Mouse (Mus musculus) heart, adult 11 months (tissue): ENCODE measurements around the gene Sobp.
A peak's percentile ranks its signal among the peaks of the same experiment; 100 is the strongest.

ENCODE experiments used
- DNase-seq: peaks from one replicate; pipeline ENCODE4 v3.0.0; 2022

Gene Sobp

GRCm38 (mm10) chr10:43083288-43084086 is 90.8 kb downstream of the Sobp start:
- DNase-seq, result no peak

- DNase-seq, result no peak
Measured at GRCm38 (mm10) chr10:43081316-43081715, 93.0 kb downstream of the Sobp start.

- DNase-seq, result peak; percentile 52
Measured at GRCm38 (mm10) chr10:43075535-43076152, 98.7 kb downstream of the Sobp start.

GRCm38 (mm10) chr10:43073281-43073680 is 101.0 kb downstream of the Sobp start:
- peak; percentile 86 for DNase-seq

GRCm38 (mm10) chr10:43070893-43071292 is 103.4 kb downstream of the Sobp start:
- DNase-seq, result peak; percentile 91

GRCm38 (mm10) chr10:43065331-43065730 is 109.0 kb downstream of the Sobp start:
- DNase-seq, result peak; percentile 52

GRCm38 (mm10) chr10:43061519-43062105 is 112.7 kb downstream of the Sobp start:
- DNase-seq, result peak; percentile 80

GRCm38 (mm10) chr10:43055405-43055804 is 118.9 kb downstream of the Sobp start:
- no peak for DNase-seq

- DNase-seq, result peak; percentile 72
Measured at GRCm38 (mm10) chr10:43054776-43055175, 119.6 kb downstream of the Sobp start.

GRCm38 (mm10) chr10:43053861-43054560 is 120.3 kb downstream of the Sobp start:
- peak; percentile 83 for DNase-seq

- peak; percentile 87 for DNase-seq
Measured at GRCm38 (mm10) chr10:43052462-43052861, 121.9 kb downstream of the Sobp start.

GRCm38 (mm10) chr10:43047804-43048348 is 126.5 kb downstream of the Sobp start:
- DNase-seq, result peak; percentile 95

- peak; percentile 96 for DNase-seq
Measured at GRCm38 (mm10) chr10:43043351-43044209, 130.8 kb downstream of the Sobp start.

- peak; percentile 91 for DNase-seq
Measured at GRCm38 (mm10) chr10:43042591-43043327, 131.6 kb downstream of the Sobp start.

- DNase-seq, result peak; percentile 54
Measured at GRCm38 (mm10) chr10:43041794-43042193, 132.5 kb downstream of the Sobp start.

GRCm38 (mm10) chr10:43037455-43037793 is 136.9 kb downstream of the Sobp start:
- peak; percentile 69 for DNase-seq

GRCm38 (mm10) chr10:43036646-43037454 is 137.5 kb downstream of the Sobp start:
- DNase-seq, result peak; percentile 81

GRCm38 (mm10) chr10:43035579-43035978 is 138.8 kb downstream of the Sobp start:
- DNase-seq, result peak; percentile 96

GRCm38 (mm10) chr10:43034811-43035210 is 139.5 kb downstream of the Sobp start:
- DNase-seq, result peak; percentile 98

GRCm38 (mm10) chr10:43033481-43034248 is 140.7 kb downstream of the Sobp start:
- DNase-seq, result no peak
